Mouse (Mus musculus) CH12.LX (cell line): ENCODE measurements around the gene Gsc.

Source experiments
- CHD2 ChIP-seq: IDR thresholded peaks from 2 replicates; pipeline ENCODE4 v1.6.1; 2011; ENCODE audit warnings: low read length, improper control_type of control experiment
- CTCF ChIP-seq, 2 experiments: IDR thresholded peaks in 1 of 2; conservative IDR thresholded peaks in 1 of 2; 2 replicates each; pipeline ENCODE4 v1.5.1; 2011 to 2012; ENCODE audit warnings: low read depth in 2 of 2, low read length in 2 of 2, improper control_type of control experiment in 1 of 2, inconsistent platforms in 1 of 2, mild to moderate bottlenecking in 1 of 2, moderate library complexity in 1 of 2
- EP300 ChIP-seq: IDR thresholded peaks from 2 replicates; pipeline ENCODE4 v1.6.1; 2011; ENCODE audit warnings: low read length, improper control_type of control experiment
- MXI1 ChIP-seq: IDR thresholded peaks from 2 replicates; pipeline ENCODE4 v1.6.1; 2011; ENCODE audit warnings: mild to moderate bottlenecking, low read depth, low read length, improper control_type of control experiment
- POLR2A ChIP-seq: IDR thresholded peaks from 2 replicates; pipeline ENCODE4 v1.6.1; 2011; ENCODE audit warnings: low read depth, mild to moderate bottlenecking, improper control_type of control experiment, low read length
- UBTF ChIP-seq: IDR thresholded peaks from 2 replicates; pipeline ENCODE4 v1.6.1; 2012; ENCODE audit warnings: low read depth, mild to moderate bottlenecking, inconsistent platforms, low read length, improper control_type of control experiment, moderate library complexity
- USF2 ChIP-seq: conservative IDR thresholded peaks from 2 replicates; pipeline ENCODE4 v1.6.1; 2011; ENCODE audit warnings: low read depth, low read length, improper control_type of control experiment

DNA sequence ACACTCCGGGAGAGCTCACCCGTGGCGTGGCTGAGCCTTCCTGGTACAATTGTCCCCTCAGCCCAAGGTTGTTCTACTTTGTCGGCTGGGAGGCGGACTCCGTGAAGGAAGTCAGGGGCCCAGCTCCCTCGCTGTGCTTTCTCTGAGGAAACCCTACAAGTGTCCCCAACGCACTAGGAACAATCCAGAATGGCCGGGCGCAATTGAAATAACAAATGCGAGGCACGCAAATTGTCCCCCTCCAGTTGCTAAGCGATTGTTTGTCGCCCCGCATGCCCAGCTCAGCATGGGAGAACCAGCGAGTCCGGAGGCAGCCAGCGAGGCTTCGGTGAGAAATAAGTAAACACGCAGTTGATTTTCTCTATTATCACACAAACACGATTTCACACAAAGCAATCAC, 2.8 kb upstream of the Gsc start:
- no peak for TF ChIP-seq CHD2
- TF ChIP-seq CTCF (conservative IDR thresholded peaks at IDR 0.05 in 1 of 2, IDR thresholded peaks at IDR 0.05 in 1 of 2; ENCODE audit: low read depth in 2 of 2, low read length in 2 of 2), result no peak
- TF ChIP-seq USF2, result no peak
- no peak for TF ChIP-seq EP300
- TF ChIP-seq MXI1, result no peak
- TF ChIP-seq UBTF, result no peak
- TF ChIP-seq POLR2A, result no peak
